Mouse (Mus musculus): ENCODE measurements around the gene Gclc. TPM values are rescaled to one million over a fixed set of nuclear protein-coding genes. Genes with fewer than 3 reads are reported as not detected.

Gene Gclc
- polyA plus RNA-seq, 1 experiment from 2014 or later: 29.7 TPM

DNA sequence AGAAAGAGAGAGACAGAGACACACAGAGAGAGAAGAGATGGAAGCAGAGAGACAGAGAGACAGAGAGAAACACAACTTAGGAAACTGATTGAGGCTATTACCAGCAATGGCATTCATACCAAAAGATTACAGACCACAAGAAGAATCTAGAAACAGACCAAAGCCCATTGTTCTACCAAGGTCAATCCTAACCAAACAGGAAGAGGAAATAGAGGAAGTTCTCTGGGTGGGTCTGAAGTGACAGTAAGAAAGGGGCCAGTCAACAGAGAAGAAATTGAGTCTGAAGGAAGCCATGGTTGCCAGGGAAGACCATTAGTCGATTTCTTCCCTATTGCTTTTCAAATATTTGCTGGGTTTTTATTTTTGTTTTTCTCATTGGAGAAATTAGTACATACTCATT, 81.4 kb downstream of the Gclc start:
- H3K9me3 ChIP-seq (ENCODE audit: control insufficient read depth, low read length): no peaks in the 10 kb centered on the region
- ATAC-seq (replicated peaks; ENCODE audit: low FRiP score) (no peak), DNase-seq (ENCODE audit: low spot score) (no peak)
- no peak overlapping the region for H3K27ac ChIP-seq (ENCODE audit: low read depth, low read length)
- WGBS: 69% methylated on average over 1 of the region's 1 CpGs
- H3K4me2 ChIP-seq: no peak overlapping the region
- H3K4me1 ChIP-seq (replicated peaks; ENCODE audit: control insufficient read depth, insufficient read depth, low read length): peaks cover 4% of the 10 kb centered on the region
- no peaks in the 10 kb centered on the region for H3K36me3 ChIP-seq (ENCODE audit: control insufficient read depth, insufficient read depth, low read length)
- no peaks in the 10 kb centered on the region for H3K27me3 ChIP-seq (replicated peaks; ENCODE audit: control insufficient read depth, insufficient read depth, low read length)
- H3K4me3 ChIP-seq (ENCODE audit: low read depth, low read length): no peak overlapping the region
- no peak overlapping the region for H3K9ac ChIP-seq (ENCODE audit: low read depth, low read length)

DNA sequence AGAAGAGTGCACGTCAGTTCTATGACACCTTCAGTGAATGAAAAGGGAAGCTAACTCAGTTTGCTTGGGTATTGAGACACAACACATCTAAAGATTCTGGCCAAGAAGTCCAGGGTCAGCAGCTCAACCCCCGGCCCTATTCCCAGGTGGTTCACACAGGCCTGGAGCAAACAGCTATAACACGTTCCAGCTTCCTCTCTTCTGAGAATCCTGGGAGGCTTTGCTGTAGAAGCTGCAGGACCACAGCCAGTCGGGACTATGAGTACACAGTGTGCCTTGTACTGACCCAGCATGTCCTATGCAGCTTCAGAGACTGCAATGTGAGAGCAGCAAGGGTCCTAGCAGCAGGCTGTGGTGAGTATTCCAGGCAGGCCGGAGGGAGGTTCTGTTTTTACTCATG, 84.3 kb downstream of the Gclc start:
- H3K4me2 ChIP-seq: no peak overlapping the region
- no peak for DNase-seq (ENCODE audit: low spot score)
- WGBS: 73% methylated on average over 5 of the region's 5 CpGs
- ATAC-seq (replicated peaks; ENCODE audit: low FRiP score): no peak
- no peaks in the 10 kb centered on the region for H3K27me3 ChIP-seq (replicated peaks; ENCODE audit: control insufficient read depth, insufficient read depth, low read length)
- H3K9me3 ChIP-seq (ENCODE audit: control insufficient read depth, low read length): no peaks in the 10 kb centered on the region
- peaks cover 4% of the 10 kb centered on the region for H3K4me1 ChIP-seq (replicated peaks; ENCODE audit: control insufficient read depth, insufficient read depth, low read length)
- no peak overlapping the region for H3K27ac ChIP-seq (ENCODE audit: low read depth, low read length)
- no peak overlapping the region for H3K4me3 ChIP-seq (ENCODE audit: low read depth, low read length)
- H3K36me3 ChIP-seq (ENCODE audit: control insufficient read depth, insufficient read depth, low read length): no peaks in the 10 kb centered on the region
- H3K9ac ChIP-seq (ENCODE audit: low read depth, low read length): no peak overlapping the region

Other genes starting within 250 kb of the Gclc start
- 5.6 and 5.8 TPM in 2 replicates for gene Lrrc1, start 209.7 kb upstream of the Gclc start, polyA plus RNA-seq (2014; fragmentation: Nextera tagmentation; extraction: Ambion mirVana)
- 0.38 and 0.49 TPM in 2 replicates for gene Klhl31, start 118.0 kb upstream of the Gclc start, polyA plus RNA-seq (2014; fragmentation: Nextera tagmentation; extraction: Ambion mirVana)
- 54.1 and 56.0 TPM in 2 replicates for gene Elovl5, start 162.8 kb downstream of the Gclc start, polyA plus RNA-seq (2014; fragmentation: Nextera tagmentation; extraction: Ambion mirVana)

All from liver, embryonic 11.5 days (tissue).